Mouse (Mus musculus): ENCODE measurements around the gene Tom1l2.

DNA sequence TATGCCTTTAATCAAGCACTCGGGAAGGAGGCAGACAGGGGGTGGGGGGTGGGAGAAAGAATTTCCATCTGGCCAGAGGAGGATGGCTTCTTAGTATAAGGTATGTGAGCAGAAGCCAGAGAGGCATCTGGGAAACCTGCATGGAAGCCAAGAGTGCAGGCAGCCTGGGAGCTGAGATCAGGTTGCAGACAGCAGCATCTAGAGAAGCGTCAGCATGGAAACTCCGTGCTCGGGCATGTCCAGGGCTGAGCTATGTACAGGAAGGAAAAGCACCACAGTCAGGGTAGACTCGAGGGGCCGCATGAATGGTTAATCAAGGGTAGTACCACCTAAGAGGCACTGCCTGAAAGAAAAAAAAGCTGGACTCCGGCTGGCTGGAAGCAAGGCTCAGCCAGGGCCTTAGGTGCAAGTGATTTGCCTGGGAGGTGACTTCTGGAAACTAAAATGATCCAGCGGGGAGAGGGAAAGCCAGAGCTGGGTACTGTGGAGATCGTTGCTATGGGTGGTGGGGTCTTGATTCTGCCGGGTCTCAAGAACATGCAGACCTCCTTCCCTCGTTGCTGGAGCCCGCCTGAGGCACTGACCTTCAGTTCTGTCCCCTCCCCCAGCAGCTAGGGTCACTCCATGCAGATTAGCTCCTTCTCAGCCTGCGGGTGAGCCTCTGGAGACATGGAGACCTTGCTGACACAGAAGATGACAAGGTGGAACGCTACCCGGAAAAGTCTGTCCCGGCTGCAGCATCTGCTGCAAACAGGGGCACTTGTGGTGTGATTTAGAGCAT is 13.7 kb upstream of the Tom1l2 start:
- TF ChIP-seq CTCF (IDR thresholded peaks at IDR 0.05; ENCODE audit: low read depth, low read length) (no peak), POLR2A (IDR thresholded peaks at IDR 0.05; ENCODE audit: borderline replicate concordance, low read depth, low read length) (no peak)

Data from bone marrow macrophage, adult 2 months (primary cell).